Mouse (Mus musculus) testis, adult 2 months (tissue): ENCODE data around the gene Erv3. TPM values are rescaled to one million over a fixed set of nuclear protein-coding genes. Genes with fewer than 3 reads are reported as not detected.

ENCODE experiments used
- H3K27ac ChIP-seq: fragments of 200-500 bp; 2 replicates; pipeline ENCODE4 v1.5.1; 2012; ENCODE audit warnings: low read depth, low read length; ENCODE audit not compliant: control insufficient read depth, insufficient read depth
- H3K27me3 ChIP-seq: fragments of 200-500 bp; 2 replicates; pipeline ENCODE4 v1.6.1; 2012; ENCODE audit warnings: mild to moderate bottlenecking, low read length, moderate library complexity; ENCODE audit not compliant: control insufficient read depth, insufficient read depth
- H3K36me3 ChIP-seq: fragments of 200-500 bp; 2 replicates; pipeline ENCODE4 v1.6.1; 2012; ENCODE audit warnings: mild to moderate bottlenecking, low read length; ENCODE audit not compliant: control insufficient read depth, insufficient read depth
- H3K4me1 ChIP-seq: fragments of 200-500 bp; 2 replicates; pipeline ENCODE4 v1.6.1; 2012; ENCODE audit warnings: low read length; ENCODE audit not compliant: control insufficient read depth, insufficient read depth
- H3K4me3 ChIP-seq: fragments of 200-500 bp; 2 replicates; pipeline ENCODE4 v1.5.1; 2012; ENCODE audit warnings: low read depth, mild to moderate bottlenecking, low read length, moderate library complexity, mixed read lengths; ENCODE audit not compliant: control insufficient read depth
- CTCF ChIP-seq: fragments of 200-500 bp; IDR thresholded peaks from 2 replicates; pipeline ENCODE4 v1.5.1; 2012; ENCODE audit warnings: low read depth, mild to moderate bottlenecking, inconsistent platforms, low read length, moderate library complexity; ENCODE audit not compliant: control insufficient read depth, insufficient read depth, insufficient replicate concordance
- POLR2A ChIP-seq: fragments of 200-500 bp; IDR thresholded peaks from 2 replicates; pipeline ENCODE4 v1.6.1; 2012; ENCODE audit warnings: low read depth, mild to moderate bottlenecking, inconsistent platforms, low read length, moderate library complexity; ENCODE audit not compliant: control insufficient read depth
- polyA plus RNA-seq: library from polyadenylated mRNA; depleted of rRNA; stranded (reverse); fragments of >200 nt; gene quantifications from 2 replicates; pipeline ENCODE4 v1.2.3, GENCODE M21; 2012

Erv3 gene
- polyA plus RNA-seq, 1 experiment = 0.38 TPM

- no peak overlapping the region for H3K4me3 ChIP-seq
- no peaks in the 10 kb centered on the region for H3K4me1 ChIP-seq
- TF ChIP-seq CTCF = no peak
- TF ChIP-seq POLR2A = no peak
- H3K27me3 ChIP-seq = no peaks in the 10 kb centered on the region
- H3K27ac ChIP-seq = no peak overlapping the region
- H3K36me3 ChIP-seq = no peaks in the 10 kb centered on the region
Observed at GRCm38 (mm10) chr2:131847501-131848359, 11.8 kb downstream of the Erv3 start.

- TF ChIP-seq POLR2A (no peak), CTCF (no peak)
- H3K4me3 ChIP-seq = no peak overlapping the region
- H3K4me1 ChIP-seq = no peaks in the 10 kb centered on the region
- H3K27me3 ChIP-seq = no peaks in the 10 kb centered on the region
- no peak overlapping the region for H3K27ac ChIP-seq
- H3K36me3 ChIP-seq = no peaks in the 10 kb centered on the region
Observed at GRCm38 (mm10) chr2:131846811-131847210, 12.7 kb downstream of the Erv3 start.

- no peaks in the 10 kb centered on the region for H3K4me1 ChIP-seq
- no peak overlapping the region for H3K27ac ChIP-seq
- no peaks in the 10 kb centered on the region for H3K36me3 ChIP-seq
- no peak overlapping the region for H3K4me3 ChIP-seq
- TF ChIP-seq CTCF (no peak), POLR2A (no peak)
- no peaks in the 10 kb centered on the region for H3K27me3 ChIP-seq
Observed at GRCm38 (mm10) chr2:131846132-131846710, 13.3 kb downstream of the Erv3 start.

- Histone ChIP-seq H3K27ac (no peak overlapping the region), H3K4me1 (no peaks in the 10 kb centered on the region), H3K27me3 (no peaks in the 10 kb centered on the region), H3K36me3 (no peaks in the 10 kb centered on the region), H3K4me3 (no peak overlapping the region)
- TF ChIP-seq CTCF = no peak
- TF ChIP-seq POLR2A = no peak
Observed at GRCm38 (mm10) chr2:131845671-131846070, 13.9 kb downstream of the Erv3 start.

GRCm38 (mm10) chr2:131842568-131842967 lies 17.0 kb downstream of the Erv3 start:
- Histone ChIP-seq H3K27me3 (no peaks in the 10 kb centered on the region), H3K4me1 (no peaks in the 10 kb centered on the region), H3K4me3 (no peak overlapping the region), H3K27ac (no peak overlapping the region), H3K36me3 (no peaks in the 10 kb centered on the region)
- TF ChIP-seq POLR2A (no peak), CTCF (no peak)

GRCm38 (mm10) chr2:131841321-131841693 lies 18.2 kb downstream of the Erv3 start:
- Histone ChIP-seq H3K27ac (no peak overlapping the region), H3K4me1 (no peaks in the 10 kb centered on the region)
- TF ChIP-seq CTCF (no peak), POLR2A (no peak)

GRCm38 (mm10) chr2:131840611-131841320 lies 18.8 kb downstream of the Erv3 start:
- TF ChIP-seq POLR2A (no peak), CTCF (no peak)
- H3K27ac ChIP-seq = no peak overlapping the region

More at GRCm38 (mm10) chr2:131841321-131841693, 18.2 kb downstream of the Erv3 start:
- Histone ChIP-seq H3K4me3 (no peak overlapping the region), H3K36me3 (no peaks in the 10 kb centered on the region), H3K27me3 (no peaks in the 10 kb centered on the region)

More at GRCm38 (mm10) chr2:131840611-131841320, 18.8 kb downstream of the Erv3 start:
- no peak overlapping the region for H3K4me3 ChIP-seq
- no peaks in the 10 kb centered on the region for H3K4me1 ChIP-seq
- H3K27me3 ChIP-seq = no peaks in the 10 kb centered on the region
- H3K36me3 ChIP-seq = no peaks in the 10 kb centered on the region
